Mouse (Mus musculus) heart, embryonic 15.5 days (tissue): ENCODE measurements around the gene Gli1. TPM values are rescaled to one million over a fixed set of nuclear protein-coding genes. Genes with fewer than 3 reads are reported as not detected.
A peak's percentile ranks its signal among the peaks of the same experiment; 100 is the strongest.

Experiments used
- ATAC-seq: fragments of 200-750 bp; cut with Nextera tagmentation; replicated peaks from 2 replicates; pipeline ENCODE4 v1.8.0; 2017; ENCODE audit warnings: low read depth, moderate TSS enrichment; ENCODE audit not compliant: insufficient number of reproducible peaks, insufficient read depth, low FRiP score
- H3K27ac ChIP-seq: fragments of 300-500 bp; sonication (generic); 2 replicates; pipeline ENCODE4 v1.5.1; 2015; ENCODE audit warnings: mild to moderate bottlenecking, inconsistent platforms
- H3K27me3 ChIP-seq: fragments of 300-500 bp; sonication (generic); 2 replicates; pipeline ENCODE4 v1.6.1; 2015; ENCODE audit warnings: inconsistent platforms
- H3K36me3 ChIP-seq: fragments of 300-500 bp; sonication (generic); 2 replicates; pipeline ENCODE4 v1.6.1; 2015; ENCODE audit warnings: mild to moderate bottlenecking, inconsistent platforms
- H3K4me1 ChIP-seq: fragments of 300-500 bp; sonication (generic); replicated peaks from 2 replicates; pipeline ENCODE4 v1.6.1; 2015; ENCODE audit warnings: inconsistent platforms
- H3K4me2 ChIP-seq: fragments of 300-500 bp; sonication (generic); 2 replicates; pipeline ENCODE4 v1.6.1; 2015; ENCODE audit warnings: inconsistent platforms, mild to moderate bottlenecking, moderate library complexity
- H3K4me3 ChIP-seq: fragments of 300-500 bp; sonication (generic); 2 replicates; pipeline ENCODE4 v1.5.1; 2015; ENCODE audit warnings: mild to moderate bottlenecking, inconsistent platforms
- H3K9ac ChIP-seq: fragments of 300-500 bp; sonication (generic); 2 replicates; pipeline ENCODE4 v1.6.1; 2015; ENCODE audit warnings: mild to moderate bottlenecking, inconsistent platforms
- H3K9me3 ChIP-seq: fragments of 300-500 bp; sonication (generic); replicated peaks from 2 replicates; pipeline ENCODE4 v1.6.1; 2016; ENCODE audit warnings: inconsistent platforms
- WGBS: fragments of 180-500 bp; shearing (Covaris S2); methylation state at CpG from one replicate; pipeline ENCODE4 v1.1.7; 2015; ENCODE audit warnings: mixed read lengths; 5-methylcytosine and 5-hydroxymethylcytosine counted together
- polyA plus RNA-seq: library from polyadenylated mRNA; unstranded; fragments of >200 nt; fragmentation: Nextera tagmentation; extraction: Ambion mirVana; gene quantifications from 2 replicates; pipeline ENCODE4 v1.2.1, GENCODE M21; 2015

Gli1 gene
- polyA plus RNA-seq, result 0.58 and 1.5 TPM in 2 replicates

DNA sequence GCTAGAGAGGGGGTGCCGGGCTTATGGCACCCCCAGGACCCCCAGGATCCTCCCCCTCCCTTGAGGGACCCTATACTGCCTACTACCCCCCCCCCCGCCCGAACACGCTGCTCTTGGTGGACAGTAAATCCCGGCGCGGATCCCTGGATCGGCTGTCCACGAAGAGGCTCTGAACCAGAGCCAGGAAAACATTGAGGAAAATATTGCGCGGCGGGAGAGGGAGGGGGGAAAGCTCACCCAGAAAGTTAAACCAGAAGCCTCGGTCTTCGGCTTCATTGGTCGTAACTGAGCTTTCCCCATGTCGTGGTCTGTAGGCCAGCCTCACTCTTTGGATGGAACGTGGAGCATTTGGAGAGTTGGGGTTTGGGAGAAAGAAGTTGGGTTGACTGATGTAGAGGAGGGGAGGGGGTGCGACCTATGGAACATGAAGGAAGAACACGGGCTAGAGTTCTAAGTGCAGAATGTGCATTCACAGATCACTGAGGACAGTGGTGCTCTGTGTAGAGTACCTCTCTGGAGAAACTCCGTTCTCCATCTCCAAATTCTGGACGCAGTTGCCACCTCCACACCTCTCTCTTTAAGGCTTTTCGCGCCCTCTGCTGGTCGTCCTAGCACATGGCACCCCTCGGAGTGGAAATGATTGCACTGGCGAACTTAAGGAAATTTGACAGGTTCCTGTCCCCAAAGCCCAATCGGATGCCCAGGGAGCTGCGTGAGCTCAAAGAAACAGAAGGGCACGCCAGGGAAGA lies at the start of gene Gli1:
Gene Gli1, minus strand, starts transcription at position 84 of the 749 bp plus-strand sequence.
- Histone ChIP-seq H3K36me3 (no peaks in the 10 kb centered on the region), H3K4me1 (peaks cover 36% of the 10 kb centered on the region), H3K4me3 (peak within 1 kb of the TSS; percentile 59), H3K27me3 (peaks cover 35% of the 10 kb centered on the region), H3K27ac (0 out of 2 replicates have a peak within 1 kb of the TSS, but pooled peaks have one; percentile 1), H3K4me2 (peak within 1 kb of the TSS; percentile 98), H3K9ac (0 out of 2 replicates have a peak within 1 kb of the TSS, but pooled peaks have one; percentile 22), H3K9me3 (no peaks in the 10 kb centered on the region)
- ATAC-seq, result peak; percentile 35; the same call in 1 of the 2 replicates
- WGBS, result under 1% methylated on average over 29 of the region's 29 CpGs

DNA sequence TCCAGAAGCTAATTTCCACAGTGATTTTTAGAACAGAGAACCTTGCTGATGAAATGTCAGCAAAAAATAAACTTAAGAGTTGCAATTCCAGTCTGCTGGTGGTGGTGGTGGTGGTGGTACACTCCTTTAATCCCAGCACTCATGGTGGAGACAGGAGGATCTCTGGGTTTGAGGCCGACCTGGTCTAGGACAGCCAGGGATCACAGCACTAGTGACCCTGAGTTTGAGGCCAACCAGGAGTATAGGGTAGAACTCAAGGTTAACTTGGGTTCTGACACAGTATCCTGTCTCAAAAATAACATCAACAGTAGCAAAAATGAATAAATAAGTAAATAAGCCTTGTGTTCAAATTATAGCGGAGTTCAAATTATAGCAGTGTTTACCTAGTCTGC lies 40.0 kb upstream of the Gli1 start:
- ATAC-seq, result no peak
- H3K9me3 ChIP-seq, result no peaks in the 10 kb centered on the region
- 46% methylated on average over 2 of the region's 2 CpGs for WGBS
- peak overlapping the region; percentile 70 for H3K4me3 ChIP-seq
- no peaks in the 10 kb centered on the region for H3K27me3 ChIP-seq
- H3K4me2 ChIP-seq, result peak overlapping the region; percentile 69
- H3K9ac ChIP-seq, result peak overlapping the region; percentile 91
- H3K27ac ChIP-seq, result peak overlapping the region; percentile 97
- H3K36me3 ChIP-seq, result no peaks in the 10 kb centered on the region
- H3K4me1 ChIP-seq, result peaks cover 24% of the 10 kb centered on the region

DNA sequence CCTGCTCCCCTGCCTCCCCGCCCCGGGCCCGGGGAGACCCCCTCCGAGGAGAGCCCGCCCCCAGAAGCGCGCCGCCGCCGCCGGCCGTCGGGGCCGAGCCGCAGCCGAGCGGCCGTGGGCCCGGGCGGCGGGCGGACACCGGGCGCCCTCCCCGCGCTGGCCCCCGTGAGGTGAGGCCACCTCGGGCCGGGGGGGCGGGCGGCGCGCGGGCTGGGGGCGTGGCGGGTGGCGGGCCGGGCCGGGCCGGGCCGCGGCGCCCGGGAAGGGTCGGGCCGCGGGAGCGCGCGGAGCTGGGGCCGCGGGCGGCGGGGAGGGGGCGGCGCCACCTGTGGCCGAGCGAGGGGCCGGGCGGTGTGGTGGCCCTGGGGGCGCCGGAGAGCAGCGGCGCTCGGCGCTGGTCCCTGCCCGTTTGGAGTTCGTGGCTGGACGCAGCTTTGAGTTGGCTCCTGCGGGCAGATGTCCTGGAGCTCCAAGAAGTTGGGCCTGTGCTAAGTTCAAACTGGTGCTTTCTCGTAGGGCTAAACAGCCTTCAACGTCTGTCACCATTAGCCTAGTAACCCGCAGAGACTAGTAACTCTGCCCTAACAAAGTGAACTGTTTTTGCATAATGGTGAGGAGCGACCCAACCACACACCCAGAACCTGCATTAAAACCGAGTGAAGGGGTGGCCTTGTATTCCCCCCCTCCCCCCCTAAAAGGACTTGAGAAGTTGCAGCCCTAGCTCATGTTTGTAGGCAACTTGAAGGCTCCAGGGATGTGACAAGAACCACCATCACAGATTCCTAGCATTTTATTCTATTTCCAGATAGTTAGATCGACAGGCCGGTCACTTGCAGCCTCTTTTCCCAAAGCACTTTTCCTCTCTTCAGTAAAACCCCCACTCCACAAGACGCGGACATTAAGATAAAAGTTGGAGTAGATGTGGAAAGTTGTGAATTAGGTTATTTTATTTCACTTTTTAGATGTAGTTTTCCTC lies 39.3 kb upstream of the Gli1 start:
- H3K9ac ChIP-seq, result peak overlapping the region; percentile 91
- H3K4me1 ChIP-seq, result peaks cover 22% of the 10 kb centered on the region
- peak; percentile 89 for ATAC-seq
- H3K27ac ChIP-seq, result peak overlapping the region; percentile 97
- H3K4me2 ChIP-seq, result peak overlapping the region; percentile 69
- H3K9me3 ChIP-seq, result no peaks in the 10 kb centered on the region
- H3K4me3 ChIP-seq, result peak overlapping the region; percentile 70
- no peaks in the 10 kb centered on the region for H3K36me3 ChIP-seq
- WGBS, result 1% methylated on average over 52 of the region's 79 CpGs
- H3K27me3 ChIP-seq, result no peaks in the 10 kb centered on the region

DNA sequence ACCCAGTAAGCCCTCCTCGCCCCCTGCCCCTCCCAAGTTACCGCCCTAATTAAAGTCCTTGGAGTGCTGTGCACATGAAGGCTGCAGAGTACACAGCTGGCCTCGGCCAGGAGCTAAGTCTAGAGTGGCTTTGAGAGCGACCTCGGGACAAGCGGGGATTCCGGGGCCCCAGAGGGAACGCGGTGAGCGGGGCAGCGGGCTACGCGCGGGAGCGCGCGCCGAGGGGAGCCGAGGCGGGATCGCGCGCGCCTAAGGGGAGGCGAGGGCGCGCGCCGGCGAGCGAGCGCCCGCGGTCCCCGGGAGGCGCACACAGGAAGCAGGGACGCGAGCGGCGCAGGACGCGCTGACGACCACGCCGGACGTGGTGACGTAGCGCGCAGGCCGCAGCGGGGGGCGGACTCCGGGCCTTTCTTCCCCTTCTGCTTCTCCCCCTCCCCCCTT lies 38.5 kb upstream of the Gli1 start, which contains the start of gene R3hdm2:
Gene R3hdm2, plus strand, starts transcription at position 77 of the 441 bp plus-strand sequence.
- Histone ChIP-seq H3K4me3 (peak within 1 kb of the TSS; percentile 70), H3K9ac (peak within 1 kb of the TSS; percentile 91), H3K9me3 (no peaks in the 10 kb centered on the region), H3K27ac (peak within 1 kb of the TSS; percentile 97), H3K4me1 (peaks cover 16% of the 10 kb centered on the region), H3K36me3 (no peaks in the 10 kb centered on the region), H3K27me3 (no peaks in the 10 kb centered on the region), H3K4me2 (peak within 1 kb of the TSS; percentile 69)
- ATAC-seq, result peak; percentile 98
- WGBS, result 0% methylated on average over 44 of the region's 53 CpGs

DNA sequence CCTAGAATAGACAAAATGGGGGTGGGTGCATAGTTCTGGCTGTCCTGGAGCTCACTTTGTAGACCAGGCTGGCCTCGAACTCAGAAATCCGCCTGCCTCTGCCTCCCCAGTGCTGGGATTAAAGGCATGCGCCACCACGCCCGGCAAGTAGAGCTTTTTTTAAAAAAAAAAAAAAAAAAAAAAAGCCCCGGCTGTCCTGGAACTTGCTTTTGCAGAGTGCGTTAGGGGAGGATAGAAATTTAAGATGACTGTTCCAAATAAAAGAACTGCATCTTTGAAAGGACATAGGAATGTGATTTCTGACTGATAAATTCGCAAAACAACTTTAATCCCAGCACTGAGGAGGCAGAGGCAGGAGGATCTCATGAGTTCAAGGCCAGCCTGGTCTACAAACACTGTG lies 37.9 kb upstream of the Gli1 start:
- H3K27ac ChIP-seq, result peak overlapping the region; percentile 97

DNA sequence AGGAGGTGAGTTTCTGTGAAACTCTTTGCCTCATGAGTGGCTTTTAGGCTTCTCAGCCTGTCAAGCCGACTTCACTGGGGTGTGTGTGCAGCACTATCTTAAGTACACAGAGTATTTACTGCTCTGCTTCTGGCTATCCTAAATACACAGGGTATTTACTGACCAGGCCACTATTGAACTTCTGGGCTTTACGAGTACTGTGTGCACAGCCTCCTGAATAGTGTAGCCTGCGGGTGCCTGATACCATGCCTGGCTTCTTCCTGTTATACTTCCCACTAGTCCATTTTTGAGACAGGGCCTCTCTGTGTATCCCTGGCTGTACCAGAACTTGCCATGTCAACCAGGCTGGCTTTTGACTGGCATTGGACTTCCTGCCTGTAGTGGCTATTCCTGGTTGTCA lies 35.9 kb upstream of the Gli1 start:
- Histone ChIP-seq H3K27me3 (no peaks in the 10 kb centered on the region), H3K9ac (no peak overlapping the region), H3K4me3 (no peak overlapping the region), H3K9me3 (no peaks in the 10 kb centered on the region), H3K4me2 (no peak overlapping the region), H3K27ac (no peak overlapping the region), H3K36me3 (no peaks in the 10 kb centered on the region), H3K4me1 (peaks cover 11% of the 10 kb centered on the region)
- no peak for ATAC-seq
- 63% methylated on average over 3 of the region's 3 CpGs for WGBS

More for the DNA sequence above, 37.9 kb upstream of the Gli1 start:
- Histone ChIP-seq H3K9me3 (no peaks in the 10 kb centered on the region), H3K4me3 (peak overlapping the region; percentile 70), H3K9ac (peak overlapping the region; percentile 91; the same call in 1 of the 2 replicates), H3K4me1 (peaks cover 15% of the 10 kb centered on the region), H3K4me2 (peak overlapping the region; percentile 69), H3K27me3 (no peaks in the 10 kb centered on the region), H3K36me3 (no peaks in the 10 kb centered on the region)
- 88% methylated on average over 8 of the region's 8 CpGs for WGBS
- no peak for ATAC-seq

DNA sequence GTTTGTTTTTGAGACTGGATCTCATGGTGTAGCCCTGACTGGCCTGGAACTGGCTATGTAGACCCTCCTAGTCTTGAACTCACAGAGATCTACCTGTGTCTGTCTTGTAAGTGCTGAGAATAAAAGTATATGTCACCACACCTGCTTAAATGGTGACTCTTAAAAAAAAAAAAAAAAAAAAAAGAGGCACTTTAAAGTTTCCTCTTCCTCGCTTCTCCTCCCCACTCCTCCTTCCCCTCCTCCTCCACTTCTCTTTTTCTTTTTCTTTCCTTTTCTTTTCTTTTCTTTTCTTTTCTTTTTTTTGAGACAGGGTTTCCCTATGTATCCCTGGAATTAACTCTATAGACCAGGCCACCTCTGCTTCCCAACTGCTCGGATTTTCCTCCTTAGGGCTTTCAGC lies 29.2 kb upstream of the Gli1 start:
- H3K4me3 ChIP-seq, result no peak overlapping the region
- no peak for ATAC-seq
- WGBS, result 67% methylated on average over 2 of the region's 2 CpGs

DNA sequence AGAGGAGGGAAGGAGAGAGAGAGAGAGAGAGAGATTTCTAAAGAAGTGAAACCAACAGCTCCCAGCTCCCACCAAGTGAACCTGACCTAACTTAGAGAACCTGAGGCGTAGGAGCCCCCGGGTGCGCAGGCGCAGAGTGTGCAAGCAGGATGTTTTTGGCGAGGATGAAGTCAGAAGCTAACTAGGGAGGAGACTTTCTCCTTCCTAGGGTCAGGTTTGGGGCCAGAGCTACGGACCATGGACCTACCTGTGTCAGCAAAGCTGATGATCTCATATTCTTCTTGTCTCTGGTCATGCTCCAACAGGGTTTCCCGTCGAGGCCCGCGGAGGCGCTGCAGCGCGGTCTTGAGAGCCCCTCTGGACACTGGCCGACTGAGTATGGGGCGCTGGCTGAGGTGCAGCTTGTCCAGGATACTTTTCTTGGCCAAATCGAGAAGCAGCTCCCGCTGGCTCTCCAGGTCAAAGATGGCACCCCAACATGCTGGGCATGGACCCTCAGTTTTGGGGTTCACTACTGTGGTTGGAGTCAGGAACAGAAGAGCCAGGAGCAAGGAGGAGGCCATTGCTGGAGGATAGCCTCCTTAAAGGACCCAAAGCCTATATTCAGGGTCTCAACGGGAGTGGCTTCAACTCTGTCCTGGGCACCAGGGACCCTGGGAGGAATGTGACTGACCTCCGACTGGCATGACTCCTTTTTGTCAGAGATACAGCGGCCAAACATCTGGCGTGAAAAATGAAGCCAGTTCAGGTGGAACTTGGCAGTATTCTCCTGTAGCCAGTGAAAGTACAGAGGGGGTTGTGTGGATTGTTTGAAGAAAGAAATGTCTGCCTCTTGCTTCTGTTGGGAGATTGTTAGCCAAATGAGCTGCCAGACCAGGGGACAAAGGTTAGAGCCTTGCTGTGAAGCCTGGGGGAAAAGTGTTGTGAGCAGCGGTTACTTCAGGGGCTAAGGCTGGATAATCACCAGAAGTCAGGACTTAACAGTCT lies 28.4 kb upstream of the Gli1 start, which contains the start of gene Inhbc:
Gene Inhbc, minus strand, starts transcription at position 598 of the 987 bp plus-strand sequence.
- H3K4me2 ChIP-seq, result no peak within 1 kb of the TSS
- 69% methylated on average over 22 of the region's 22 CpGs for WGBS
- H3K27me3 ChIP-seq, result no peaks in the 10 kb centered on the region
- H3K9me3 ChIP-seq, result no peaks in the 10 kb centered on the region
- no peaks in the 10 kb centered on the region for H3K36me3 ChIP-seq
- no peak within 1 kb of the TSS for H3K27ac ChIP-seq
- no peak within 1 kb of the TSS for H3K9ac ChIP-seq
- no peak within 1 kb of the TSS for H3K4me3 ChIP-seq
- H3K4me1 ChIP-seq, result no peaks in the 10 kb centered on the region
- no peak for ATAC-seq

More for the DNA sequence above, 29.2 kb upstream of the Gli1 start:
- Histone ChIP-seq H3K27ac (no peak overlapping the region), H3K27me3 (no peaks in the 10 kb centered on the region), H3K4me1 (no peaks in the 10 kb centered on the region), H3K9me3 (no peaks in the 10 kb centered on the region), H3K4me2 (no peak overlapping the region), H3K9ac (no peak overlapping the region), H3K36me3 (no peaks in the 10 kb centered on the region)

DNA sequence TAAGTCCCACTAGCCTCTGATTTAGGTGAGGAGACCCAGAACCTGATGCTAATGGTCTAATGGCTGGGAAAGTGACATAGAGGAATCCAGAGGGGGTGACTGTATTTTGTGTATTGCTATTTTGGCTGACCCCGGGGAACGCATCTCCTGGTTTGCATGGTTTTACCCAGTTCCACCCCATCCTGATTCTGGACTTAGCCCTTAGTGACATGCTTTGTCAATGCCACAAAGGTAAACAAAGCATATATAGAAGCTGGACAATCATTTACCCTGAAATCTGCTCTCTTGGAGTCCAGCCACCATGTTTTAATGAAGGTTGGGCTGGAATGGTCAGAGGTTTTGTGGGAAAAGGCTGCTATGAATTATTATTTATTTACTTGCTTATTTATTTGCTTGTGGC lies 26.5 kb upstream of the Gli1 start:
- H3K9me3 ChIP-seq, result no peaks in the 10 kb centered on the region
- no peaks in the 10 kb centered on the region for H3K27me3 ChIP-seq
- no peak for ATAC-seq
- no peak overlapping the region for H3K4me3 ChIP-seq
- H3K27ac ChIP-seq, result no peak overlapping the region
- no peaks in the 10 kb centered on the region for H3K36me3 ChIP-seq
- H3K4me2 ChIP-seq, result no peak overlapping the region
- no peaks in the 10 kb centered on the region for H3K4me1 ChIP-seq
- WGBS, result 82% methylated on average over 2 of the region's 2 CpGs
- H3K9ac ChIP-seq, result no peak overlapping the region

DNA sequence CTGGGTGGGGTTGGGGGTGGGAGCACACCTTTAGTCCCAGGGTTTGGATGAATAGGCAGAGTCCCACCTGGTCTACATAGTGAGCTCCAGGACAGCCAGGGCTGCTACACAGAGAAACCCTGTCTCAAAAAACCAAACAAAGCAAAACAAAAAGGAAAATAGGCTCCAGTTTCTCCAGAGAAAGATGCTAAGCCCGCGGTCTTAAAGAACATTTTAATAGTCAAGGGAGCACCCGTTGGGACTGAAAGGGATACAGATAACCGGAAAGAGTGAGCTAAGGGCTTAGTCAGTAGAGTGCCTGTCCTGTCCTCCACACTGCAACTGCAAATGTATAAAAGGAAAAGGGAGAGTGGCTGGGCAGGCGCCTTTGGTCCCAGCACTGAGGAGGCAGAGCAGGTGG lies 25.3 kb upstream of the Gli1 start:
- Histone ChIP-seq H3K27ac (no peak overlapping the region), H3K9ac (no peak overlapping the region), H3K27me3 (no peaks in the 10 kb centered on the region), H3K36me3 (no peaks in the 10 kb centered on the region), H3K4me3 (no peak overlapping the region), H3K4me2 (no peak overlapping the region), H3K4me1 (no peaks in the 10 kb centered on the region), H3K9me3 (no peaks in the 10 kb centered on the region)
- 70% methylated on average over 5 of the region's 5 CpGs for WGBS
- no peak for ATAC-seq
